Mouse (Mus musculus): Measurements from ENCODE around the gene Nhlrc1. TPM values are rescaled to one million over a fixed set of nuclear protein-coding genes. Genes with fewer than 3 reads are reported as not detected.
A peak's percentile ranks its signal among the peaks of the same experiment; 100 is the strongest.

The Nhlrc1 gene
- polyA plus RNA-seq, 1 experiment from 2014 or later: 3.1 TPM

GRCm38 (mm10) chr13:47017259-47017658, 2.6 kb upstream of the Nhlrc1 start:
- Histone ChIP-seq H3K9me3 (ENCODE audit: control insufficient read depth, low read length) (no peaks in the 10 kb centered on the region), H3K4me3 (ENCODE audit: low read length) (no peak overlapping the region), H3K27ac (ENCODE audit: low read length) (no peak overlapping the region), H3K36me3 (ENCODE audit: control insufficient read depth, insufficient read depth, low read length) (no peaks in the 10 kb centered on the region), H3K27me3 (replicated peaks; ENCODE audit: control insufficient read depth, insufficient read depth, low read length) (no peaks in the 10 kb centered on the region), H3K9ac (ENCODE audit: low read depth, low read length) (no peak overlapping the region), H3K4me2 (ENCODE audit: low read depth, low read length) (no peak overlapping the region), H3K4me1 (ENCODE audit: control insufficient read depth, insufficient read depth, low read length) (peaks cover 5% of the 10 kb centered on the region; the same call in 1 of the 2 replicates)
- WGBS: 39% methylated on average over 5 of the region's 5 CpGs
- ATAC-seq: peak; percentile 54; the same call in 1 of the 2 replicates

GRCm38 (mm10) chr13:47015195-47015501, 498 bp upstream of the Nhlrc1 start:
- H3K4me3 ChIP-seq (ENCODE audit: low read length): peak overlapping the region; percentile 61; the same call in 1 of the 2 replicates
- peak overlapping the region; percentile 99; the same call in 1 of the 2 replicates for H3K4me2 ChIP-seq (ENCODE audit: low read depth, low read length)
- no peaks in the 10 kb centered on the region for H3K27me3 ChIP-seq (replicated peaks; ENCODE audit: control insufficient read depth, insufficient read depth, low read length)
- WGBS: 82% methylated on average over 5 of the region's 5 CpGs
- H3K4me1 ChIP-seq (ENCODE audit: control insufficient read depth, insufficient read depth, low read length): peaks cover 5% of the 10 kb centered on the region; the same call in 1 of the 2 replicates
- no peak overlapping the region; the same call in 1 of the 2 replicates for H3K9ac ChIP-seq (ENCODE audit: low read depth, low read length)
- no peak overlapping the region for H3K27ac ChIP-seq (ENCODE audit: low read length)
- 0 out of 2 replicates have a peak, but pooled peaks cover 11% of the 10 kb centered on the region for H3K9me3 ChIP-seq (ENCODE audit: control insufficient read depth, low read length)
- no peaks in the 10 kb centered on the region for H3K36me3 ChIP-seq (ENCODE audit: control insufficient read depth, insufficient read depth, low read length)
- ATAC-seq: no peak

- Histone ChIP-seq H3K4me2 (ENCODE audit: low read depth, low read length) (peak overlapping the region; percentile 99), H3K27me3 (replicated peaks; ENCODE audit: control insufficient read depth, insufficient read depth, low read length) (no peaks in the 10 kb centered on the region), H3K27ac (ENCODE audit: low read length) (no peak overlapping the region), H3K9me3 (ENCODE audit: control insufficient read depth, low read length) (peaks cover 13% of the 10 kb centered on the region; the same call in 1 of the 2 replicates), H3K9ac (ENCODE audit: low read depth, low read length) (no peak overlapping the region), H3K36me3 (ENCODE audit: control insufficient read depth, insufficient read depth, low read length) (no peaks in the 10 kb centered on the region), H3K4me1 (ENCODE audit: control insufficient read depth, insufficient read depth, low read length) (peaks cover 5% of the 10 kb centered on the region; the same call in 1 of the 2 replicates), H3K4me3 (ENCODE audit: low read length) (0 out of 2 replicates have a peak overlapping the region, but pooled peaks have one; percentile 61)
- no peak for ATAC-seq
- 60% methylated on average over 10 of the region's 10 CpGs for WGBS
These were observed 910 bp downstream of the Nhlrc1 start for GRCm38 (mm10) chr13:47013740-47014139.

- Histone ChIP-seq H3K4me3 (ENCODE audit: low read length) (no peak overlapping the region), H3K27ac (ENCODE audit: low read length) (no peak overlapping the region), H3K9me3 (ENCODE audit: control insufficient read depth, low read length) (no peaks in the 10 kb centered on the region), H3K36me3 (ENCODE audit: control insufficient read depth, insufficient read depth, low read length) (no peaks in the 10 kb centered on the region), H3K9ac (ENCODE audit: low read depth, low read length) (no peak overlapping the region), H3K4me2 (ENCODE audit: low read depth, low read length) (no peak overlapping the region), H3K27me3 (replicated peaks; ENCODE audit: control insufficient read depth, insufficient read depth, low read length) (no peaks in the 10 kb centered on the region), H3K4me1 (ENCODE audit: control insufficient read depth, insufficient read depth, low read length) (no peaks in the 10 kb centered on the region)
- ATAC-seq: no peak
- 83% methylated on average over 4 of the region's 4 CpGs for WGBS
These were observed 13.1 kb downstream of the Nhlrc1 start for GRCm38 (mm10) chr13:47001590-47001989.

GRCm38 (mm10) chr13:46999498-46999897, 15.2 kb downstream of the Nhlrc1 start:
- Histone ChIP-seq H3K9me3 (ENCODE audit: control insufficient read depth, low read length) (no peaks in the 10 kb centered on the region), H3K36me3 (ENCODE audit: control insufficient read depth, insufficient read depth, low read length) (no peaks in the 10 kb centered on the region), H3K27me3 (replicated peaks; ENCODE audit: control insufficient read depth, insufficient read depth, low read length) (no peaks in the 10 kb centered on the region), H3K4me3 (ENCODE audit: low read length) (no peak overlapping the region), H3K27ac (ENCODE audit: low read length) (no peak overlapping the region), H3K4me2 (ENCODE audit: low read depth, low read length) (no peak overlapping the region), H3K9ac (ENCODE audit: low read depth, low read length) (no peak overlapping the region), H3K4me1 (ENCODE audit: control insufficient read depth, insufficient read depth, low read length) (no peaks in the 10 kb centered on the region)
- 53% methylated on average over 5 of the region's 5 CpGs for WGBS
- no peak for ATAC-seq

- no peak overlapping the region for H3K9ac ChIP-seq (ENCODE audit: low read depth, low read length)
- 79% methylated on average over 4 of the region's 4 CpGs for WGBS
- H3K27ac ChIP-seq (ENCODE audit: low read length): no peak overlapping the region
- H3K36me3 ChIP-seq (ENCODE audit: control insufficient read depth, insufficient read depth, low read length): no peaks in the 10 kb centered on the region
- no peaks in the 10 kb centered on the region for H3K27me3 ChIP-seq (replicated peaks; ENCODE audit: control insufficient read depth, insufficient read depth, low read length)
- no peaks in the 10 kb centered on the region for H3K9me3 ChIP-seq (ENCODE audit: control insufficient read depth, low read length)
- H3K4me3 ChIP-seq (ENCODE audit: low read length): no peak overlapping the region
- H3K4me2 ChIP-seq (ENCODE audit: low read depth, low read length): no peak overlapping the region
- H3K4me1 ChIP-seq (ENCODE audit: control insufficient read depth, insufficient read depth, low read length): no peaks in the 10 kb centered on the region
- ATAC-seq: no peak
These were observed 17.3 kb downstream of the Nhlrc1 start for GRCm38 (mm10) chr13:46997355-46997754.

- 83% methylated on average over 2 of the region's 2 CpGs for WGBS
- Histone ChIP-seq H3K4me2 (ENCODE audit: low read depth, low read length) (no peak overlapping the region), H3K9ac (ENCODE audit: low read depth, low read length) (no peak overlapping the region), H3K36me3 (ENCODE audit: control insufficient read depth, insufficient read depth, low read length) (no peaks in the 10 kb centered on the region), H3K4me1 (ENCODE audit: control insufficient read depth, insufficient read depth, low read length) (no peaks in the 10 kb centered on the region), H3K27me3 (replicated peaks; ENCODE audit: control insufficient read depth, insufficient read depth, low read length) (no peaks in the 10 kb centered on the region), H3K27ac (ENCODE audit: low read length) (no peak overlapping the region), H3K4me3 (ENCODE audit: low read length) (no peak overlapping the region), H3K9me3 (ENCODE audit: control insufficient read depth, low read length) (no peaks in the 10 kb centered on the region)
- no peak for ATAC-seq
These were observed 21.4 kb downstream of the Nhlrc1 start for GRCm38 (mm10) chr13:46993274-46993551.

GRCm38 (mm10) chr13:46992516-46993273, 22.0 kb downstream of the Nhlrc1 start:
- no peak overlapping the region for H3K27ac ChIP-seq (ENCODE audit: low read length)
- H3K27me3 ChIP-seq (replicated peaks; ENCODE audit: control insufficient read depth, insufficient read depth, low read length): no peaks in the 10 kb centered on the region
- no peak overlapping the region for H3K4me3 ChIP-seq (ENCODE audit: low read length)
- H3K4me2 ChIP-seq (ENCODE audit: low read depth, low read length): no peak overlapping the region
- H3K9me3 ChIP-seq (ENCODE audit: control insufficient read depth, low read length): no peaks in the 10 kb centered on the region
- H3K9ac ChIP-seq (ENCODE audit: low read depth, low read length): no peak overlapping the region
- ATAC-seq: no peak
- 77% methylated on average over 7 of the region's 7 CpGs for WGBS
- no peaks in the 10 kb centered on the region for H3K4me1 ChIP-seq (ENCODE audit: control insufficient read depth, insufficient read depth, low read length)
- H3K36me3 ChIP-seq (ENCODE audit: control insufficient read depth, insufficient read depth, low read length): no peaks in the 10 kb centered on the region

- Histone ChIP-seq H3K9ac (ENCODE audit: low read depth, low read length) (no peak overlapping the region), H3K36me3 (ENCODE audit: control insufficient read depth, insufficient read depth, low read length) (no peaks in the 10 kb centered on the region), H3K4me1 (ENCODE audit: control insufficient read depth, insufficient read depth, low read length) (no peaks in the 10 kb centered on the region), H3K4me3 (ENCODE audit: low read length) (no peak overlapping the region), H3K4me2 (ENCODE audit: low read depth, low read length) (no peak overlapping the region), H3K27me3 (replicated peaks; ENCODE audit: control insufficient read depth, insufficient read depth, low read length) (no peaks in the 10 kb centered on the region), H3K9me3 (ENCODE audit: control insufficient read depth, low read length) (no peaks in the 10 kb centered on the region), H3K27ac (ENCODE audit: low read length) (0 out of 2 replicates have a peak overlapping the region, but pooled peaks have one; percentile 33)
- ATAC-seq: peak; percentile 86
- WGBS: 27% methylated on average over 4 of the region's 4 CpGs
These were observed 24.2 kb downstream of the Nhlrc1 start for GRCm38 (mm10) chr13:46990376-46991011.
